8 mouse cellular contexts compared by ENCODE assay signal in genomic region chr8:127063551-127064360, GRCm38 (mm10). TPM values are rescaled to one million over a fixed set of nuclear protein-coding genes. Genes with fewer than 3 reads are reported as not detected.
DNase-seq lines count a peak whose midpoint lies in the region; ATAC-seq and TF ChIP-seq lines count a peak whose summit lies in the region.

Pard3 (plus strand) TSS chr8:127063893.

- H3K27me3 ChIP-seq in hindbrain, embryonic 11.5 days (ENCODE audit: control insufficient read depth, insufficient read depth, low read length): no peaks in the 10 kb centered on the region
- H3K27me3 ChIP-seq in lung, postnatal 0 days (replicated peaks; ENCODE audit: insufficient read depth, low read length): no peaks in the 10 kb centered on the region

- no peaks in the 10 kb centered on the region for H3K9me3 ChIP-seq in hindbrain, embryonic 11.5 days (ENCODE audit: control insufficient read depth, low read length)
- H3K9me3 ChIP-seq in lung, postnatal 0 days (ENCODE audit: low read length): no peaks in the 10 kb centered on the region

- peak within 1 kb of the TSS; percentile 95 for H3K27ac ChIP-seq in hindbrain, embryonic 11.5 days (ENCODE audit: low read depth, low read length)
- H3K27ac ChIP-seq in lung, postnatal 0 days (ENCODE audit: low read length): peak within 1 kb of the TSS; percentile 92

- peak within 1 kb of the TSS; percentile 97 for H3K9ac ChIP-seq in hindbrain, embryonic 11.5 days (ENCODE audit: low read depth, low read length)
- peak within 1 kb of the TSS; percentile 79 for H3K9ac ChIP-seq in lung, postnatal 0 days (replicated peaks; ENCODE audit: low read depth)

- no peaks in the 10 kb centered on the region for H3K36me3 ChIP-seq in hindbrain, embryonic 11.5 days (ENCODE audit: control insufficient read depth, insufficient read depth, low read length)
- H3K36me3 ChIP-seq in lung, postnatal 0 days (ENCODE audit: insufficient read depth, low read length): no peaks in the 10 kb centered on the region

- ATAC-seq in hindbrain, embryonic 11.5 days (ENCODE audit: low FRiP score): peak; percentile 93
- ATAC-seq in lung, postnatal 0 days: peak; percentile 94

- TF ChIP-seq CTCF in lung, postnatal 0 days (IDR thresholded peaks at IDR 0.05): peak; percentile 54

- under 1% methylated on average over 60 of the region's 98 CpGs for WGBS in hindbrain, embryonic 11.5 days
- WGBS in lung, postnatal 0 days: 1% methylated on average over 49 of the region's 98 CpGs

- peak; percentile 85 for DNase-seq in R1 (ENCODE audit: low read depth, low spot score)
- DNase-seq in cerebellum, adult 9-11 months: peak; percentile 79
- DNase-seq in frontal cortex, postnatal 14 days (ENCODE audit: low spot score in 2 of 2): peak; percentile 37 to 47
- peak; percentile 89 for DNase-seq in hindbrain, embryonic 11.5 days (ENCODE audit: low spot score)
- DNase-seq in layer of hippocampus, postnatal 25 days (ENCODE audit: extremely low spot score in 1 of 2, low spot score in 1 of 2): peak; percentile 46 to 63
- peak; percentile 93 for DNase-seq in lung, postnatal 0 days (ENCODE audit: low spot score)
- DNase-seq in retina, postnatal 7 days (ENCODE audit: low read depth, low spot score): peak; percentile 53
- DNase-seq in c-Kit-positive CD71-positive TER-119-positive erythroid progenitor cells, embryonic 14.5 days (ENCODE audit: low spot score): no peak

- H3K4me1 ChIP-seq in hindbrain, embryonic 11.5 days (replicated peaks; ENCODE audit: control insufficient read depth, insufficient read depth, low read length): peaks cover 5% of the 10 kb centered on the region
- H3K4me1 ChIP-seq in lung, postnatal 0 days (ENCODE audit: insufficient read depth, low read depth, low read length): peaks cover 6% of the 10 kb centered on the region; the same call in 1 of the 2 replicates

- TF ChIP-seq EP300 in lung, postnatal 0 days (IDR thresholded peaks at IDR 0.05): no peak

- H3K4me2 ChIP-seq in hindbrain, embryonic 11.5 days (replicated peaks; ENCODE audit: low read depth, low read length): peak within 1 kb of the TSS; percentile 72
- H3K4me2 ChIP-seq in lung, postnatal 0 days (replicated peaks; ENCODE audit: low read depth, low read length): peak within 1 kb of the TSS; percentile 63

- peak within 1 kb of the TSS; percentile 81 for H3K4me3 ChIP-seq in hindbrain, embryonic 11.5 days (ENCODE audit: low read depth, low read length)
- H3K4me3 ChIP-seq in lung, postnatal 0 days (ENCODE audit: low read depth, low read length): peak within 1 kb of the TSS; percentile 73

RNA-seq across cellular contexts. Expression of gene Pard3, which starts in this region (rescaled TPM):
- polyA plus RNA-seq in hindbrain, embryonic 11.5 days (2014; fragmentation: Nextera tagmentation; extraction: Ambion mirVana): 30.9 and 31.5 TPM in 2 replicates
- total RNA-seq in layer of hippocampus, postnatal 25 days (2021): 10 to 100 TPM; 21.8 to 22.7 TPM
- polyA plus RNA-seq in lung, postnatal 0 days (2015; fragmentation: Nextera tagmentation; extraction: Ambion mirVana): 13.2 and 16.2 TPM in 2 replicates
